Mouse (Mus musculus) cerebellum, adult 2 months (tissue): ENCODE measurements around the gene Gm6176. TPM values are rescaled to one million over a fixed set of nuclear protein-coding genes. Genes with fewer than 3 reads are reported as not detected.
"Not testable (repeated sequence)": the region's sequence is repeated elsewhere in the genome, so short reads cannot be mapped to it uniquely, and the experiment has no call there.

ENCODE experiments used
- DNase-seq, 2 experiments: peaks; one replicate each; pipeline ENCODE4 v3.0.0; 2021
- H3K27ac ChIP-seq: fragments of 200-500 bp; 2 replicates; pipeline ENCODE4 v1.5.1; 2012; ENCODE audit warnings: low read length, control low read depth, inconsistent platforms; ENCODE audit not compliant: insufficient read depth
- H3K27me3 ChIP-seq: fragments of 200-500 bp; 2 replicates; pipeline ENCODE4 v1.6.1; 2012; ENCODE audit warnings: inconsistent platforms, mild to moderate bottlenecking, low read length, moderate library complexity; ENCODE audit not compliant: control insufficient read depth, insufficient read depth
- H3K4me1 ChIP-seq: fragments of 200-500 bp; 2 replicates; pipeline ENCODE4 v1.6.1; 2011; ENCODE audit warnings: low read length; ENCODE audit not compliant: control insufficient read depth, insufficient read depth
- H3K4me3 ChIP-seq: fragments of 200-500 bp; replicated peaks from 2 replicates; pipeline ENCODE3; 2011; ENCODE audit warnings: mild to moderate bottlenecking, low read depth, low read length, control low read depth; ENCODE audit not compliant: insufficient read depth
- WGBS: fragments of 180-500 bp; shearing (Covaris S2); methylation state at CpG from one replicate; pipeline ENCODE4 v1.1.7; 2018; 5-methylcytosine and 5-hydroxymethylcytosine counted together
- polyA plus RNA-seq: library from polyadenylated mRNA; depleted of rRNA; stranded (reverse); fragments of >200 nt; gene quantifications from 2 replicates; pipeline ENCODE4 v1.2.3, GENCODE M21; 2012; rRNA removed

The Gm6176 gene
- not detected in 2 replicates for polyA plus RNA-seq

- WGBS = no CpG with 5 or more reads among the region's 1 CpGs
- H3K27me3 ChIP-seq, DNase-seq, H3K4me1 ChIP-seq, H3K4me3 ChIP-seq, H3K27ac ChIP-seq: not testable (repeated sequence)
These were observed at the start of gene Gm6176 for GRCm38 (mm10) chr7:22056205-22056604. Gene Gm6176, minus strand, starts transcription at chr7:22056305.

GRCm38 (mm10) chr7:22068757-22069156 lies 12.7 kb upstream of the Gm6176 start, which contains the start of gene Vmn1r139:
Gene Vmn1r139, plus strand, starts transcription at chr7:22069057.
- not testable (repeated sequence) for H3K27ac ChIP-seq, H3K4me3 ChIP-seq, H3K27me3 ChIP-seq, DNase-seq, H3K4me1 ChIP-seq
- WGBS = no CpG with 5 or more reads among the region's 7 CpGs

- H3K4me3 ChIP-seq, H3K27ac ChIP-seq, DNase-seq, H3K4me1 ChIP-seq, H3K27me3 ChIP-seq: not testable (repeated sequence)
- WGBS = no CpG with 5 or more reads among the region's 2 CpGs
These were observed 27.3 kb downstream of the Gm6176 start, which contains the start of gene Vmn1r138 for GRCm38 (mm10) chr7:22028797-22029196. Gene Vmn1r138, minus strand, starts transcription at chr7:22028897.

Other genes starting within 250 kb of the Gm6176 start
- gene Vmn1r135, start 224.0 kb downstream of the Gm6176 start, polyA plus RNA-seq = not detected in 2 replicates
- not detected in 2 replicates for gene Gm5725, start 212.0 kb downstream of the Gm6176 start, polyA plus RNA-seq
- not detected in 2 replicates for gene Gm5891, start 135.0 kb downstream of the Gm6176 start, polyA plus RNA-seq
- not detected in 2 replicates for gene Vmn1r137, start 61.7 kb downstream of the Gm6176 start, polyA plus RNA-seq
- gene Vmn1r138, start 27.4 kb downstream of the Gm6176 start, polyA plus RNA-seq = not detected in 2 replicates
- gene Vmn1r139, start 12.8 kb upstream of the Gm6176 start, polyA plus RNA-seq = not detected in 2 replicates
- not detected in 2 replicates for gene Gm16451, start 61.9 kb upstream of the Gm6176 start, polyA plus RNA-seq
- not detected in 2 replicates for gene Gm10666, start 78.4 kb upstream of the Gm6176 start, polyA plus RNA-seq
- gene Vmn1r142, start 107.7 kb upstream of the Gm6176 start, polyA plus RNA-seq = not detected in 2 replicates
- not detected in 2 replicates for gene Vmn1r143, start 133.1 kb upstream of the Gm6176 start, polyA plus RNA-seq
- not detected in 2 replicates for gene Gm8653, start 145.0 kb upstream of the Gm6176 start, polyA plus RNA-seq
- not detected in 2 replicates for gene Gm8453, start 173.2 kb upstream of the Gm6176 start, polyA plus RNA-seq